Mouse (Mus musculus) heart, postnatal 4 days (tissue): ENCODE data around the gene Scgb2b27. TPM values are rescaled to one million over a fixed set of nuclear protein-coding genes. Genes with fewer than 3 reads are reported as not detected.
A peak's percentile ranks its signal among the peaks of the same experiment; 100 is the strongest.
"Not testable (repeated sequence)": the region's sequence is repeated elsewhere in the genome, so short reads cannot be mapped to it uniquely, and the experiment has no call there.

Source experiments
- DNase-seq: peaks from one replicate; pipeline ENCODE4 v3.0.0; 2021
- total RNA-seq, 2 experiments: library from RNA; stranded (reverse); gene quantifications; 2 replicates each; pipeline ENCODE4 v1.2.3; 2021

The Scgb2b27 gene
- not detected for total RNA-seq

DNA sequence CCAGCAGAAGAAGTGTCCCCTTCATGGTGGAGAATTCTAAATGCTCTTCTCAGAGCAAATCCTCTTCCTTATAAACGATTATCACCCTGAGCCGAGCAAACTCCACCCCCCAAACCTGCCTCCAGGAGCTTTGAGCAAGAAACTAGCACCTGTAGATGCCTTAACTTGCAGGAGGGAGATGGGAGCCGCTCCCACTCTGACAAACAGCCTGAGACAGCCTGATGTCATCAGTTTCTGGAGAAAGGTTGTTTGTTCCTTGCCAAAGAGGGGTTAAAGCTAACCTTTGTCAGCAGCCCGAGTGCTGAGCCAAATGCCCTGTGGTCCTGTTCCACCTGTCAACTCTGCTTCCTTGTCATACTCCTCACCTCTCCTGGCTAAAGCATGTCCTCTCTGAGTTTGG lies at the start of gene Scgb2b27:
Scgb2b27 (minus strand) TSS at position 101 of the 400 bp plus-strand sequence.
- no peak for DNase-seq

DNA sequence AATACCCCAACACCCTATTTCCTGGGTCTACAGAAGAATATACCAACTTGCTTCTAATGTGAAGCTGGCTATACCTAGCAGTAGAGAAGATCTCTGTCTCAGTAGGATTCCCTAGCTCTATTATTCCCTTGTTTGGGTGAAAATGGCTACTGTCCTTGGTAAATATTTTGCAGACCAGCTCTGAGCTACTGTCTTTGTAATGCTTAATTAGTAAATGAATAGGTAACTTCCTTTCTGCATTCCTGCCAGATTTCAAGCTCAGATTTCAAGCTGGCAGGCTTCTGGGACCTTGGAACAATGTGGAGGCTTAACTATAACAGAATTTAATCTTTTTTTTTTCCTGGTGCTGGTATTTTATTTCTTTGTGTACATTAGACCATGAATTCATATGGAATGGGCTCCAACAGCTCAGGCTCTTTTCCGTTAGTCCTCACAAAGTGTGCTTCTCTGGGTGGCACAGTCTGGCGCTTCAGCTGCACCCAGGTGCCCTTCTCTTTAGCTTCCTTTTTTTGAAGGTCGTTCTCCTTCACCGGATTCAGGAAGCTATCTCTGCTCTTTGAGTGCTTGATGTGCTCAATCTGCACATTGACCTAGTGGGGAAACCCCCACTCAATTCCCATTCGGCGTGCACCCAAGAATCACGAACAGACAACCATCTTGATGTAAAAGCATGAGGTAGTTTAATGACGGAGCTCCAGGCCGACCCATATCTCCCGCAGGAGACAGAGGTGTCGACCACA lies 22.5 kb upstream of the Scgb2b27 start:
- not testable (repeated sequence) for DNase-seq

DNA sequence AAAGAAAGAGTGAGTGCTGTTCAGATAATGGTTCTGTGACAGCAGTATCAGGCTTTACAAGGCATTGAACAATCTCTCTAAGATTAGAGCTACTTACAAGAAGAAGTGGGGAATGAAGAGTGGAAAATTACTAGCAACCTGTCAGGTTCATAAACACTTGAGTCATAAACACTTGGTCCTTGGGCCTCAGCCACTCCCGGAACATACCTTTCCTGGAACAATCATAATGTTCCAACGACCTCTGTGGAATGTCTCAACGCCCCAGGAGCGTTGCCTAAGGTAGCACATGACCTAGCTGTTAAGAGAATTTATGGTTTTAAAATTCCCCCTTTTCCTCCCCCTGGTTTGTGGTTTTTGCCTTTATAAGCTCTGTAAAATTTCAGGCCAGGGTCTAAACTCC lies 20.8 kb upstream of the Scgb2b27 start:
- not testable (repeated sequence) for DNase-seq

DNA sequence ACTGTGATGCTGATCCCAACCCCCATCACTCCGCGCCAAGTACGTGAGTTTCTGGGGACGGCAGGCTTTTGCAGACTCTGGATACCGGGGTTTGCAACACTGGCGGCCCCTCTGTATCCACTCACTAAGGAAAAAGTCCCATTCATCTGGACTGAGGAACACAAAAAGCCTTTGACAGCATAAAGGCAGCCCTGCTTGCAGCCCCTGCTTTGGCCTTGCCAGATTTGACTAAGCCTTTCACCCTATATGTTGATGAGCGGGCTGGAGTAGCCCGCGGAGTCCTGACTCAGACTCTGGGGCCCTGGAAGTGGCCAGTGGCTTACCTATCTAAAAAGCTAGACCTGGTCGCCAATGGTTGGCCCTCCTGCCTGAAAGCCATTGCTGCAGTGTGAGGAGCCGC lies 16.3 kb upstream of the Scgb2b27 start:
- no peak for DNase-seq

DNA sequence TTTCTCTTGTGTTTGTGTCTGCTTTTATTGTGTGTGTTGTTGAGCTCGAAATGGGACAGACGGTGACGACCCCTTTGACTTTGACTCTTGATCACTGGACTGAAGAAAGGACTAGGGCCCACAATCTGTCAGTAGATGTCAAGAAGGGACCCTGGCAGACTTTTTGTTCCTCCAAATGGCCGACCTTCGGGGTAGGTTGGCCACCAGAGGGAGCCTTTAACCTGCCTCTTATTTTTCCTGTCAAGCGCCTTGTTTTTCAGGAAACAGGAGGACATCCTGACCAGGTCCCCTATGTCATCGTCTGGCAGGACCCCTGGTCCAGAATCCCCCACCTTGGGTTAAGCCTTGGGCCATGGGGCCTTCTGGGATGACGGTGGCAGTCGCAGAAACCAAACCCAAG lies 13.5 kb upstream of the Scgb2b27 start:
- not testable (repeated sequence) for DNase-seq

DNA sequence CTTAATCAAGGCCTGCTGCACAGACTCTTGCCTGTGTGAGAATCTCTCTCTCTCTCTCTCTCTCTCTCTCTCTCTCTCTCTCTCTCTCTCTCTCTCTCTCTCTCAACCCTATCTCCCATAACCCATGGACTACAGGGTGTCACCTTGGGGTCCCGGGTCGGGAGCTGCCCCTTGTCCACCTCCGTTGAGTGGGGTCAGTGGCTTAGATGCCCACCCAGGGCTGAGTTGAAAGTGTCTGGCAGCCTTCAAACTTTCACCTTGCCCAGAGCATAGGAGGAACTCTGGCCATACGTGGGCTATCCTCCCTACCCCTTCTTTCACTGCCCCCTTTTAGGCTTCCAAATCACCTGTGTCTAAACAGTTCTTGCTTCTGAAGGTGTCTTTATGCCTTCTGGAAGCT lies 11.9 kb upstream of the Scgb2b27 start:
- DNase-seq: no peak

DNA sequence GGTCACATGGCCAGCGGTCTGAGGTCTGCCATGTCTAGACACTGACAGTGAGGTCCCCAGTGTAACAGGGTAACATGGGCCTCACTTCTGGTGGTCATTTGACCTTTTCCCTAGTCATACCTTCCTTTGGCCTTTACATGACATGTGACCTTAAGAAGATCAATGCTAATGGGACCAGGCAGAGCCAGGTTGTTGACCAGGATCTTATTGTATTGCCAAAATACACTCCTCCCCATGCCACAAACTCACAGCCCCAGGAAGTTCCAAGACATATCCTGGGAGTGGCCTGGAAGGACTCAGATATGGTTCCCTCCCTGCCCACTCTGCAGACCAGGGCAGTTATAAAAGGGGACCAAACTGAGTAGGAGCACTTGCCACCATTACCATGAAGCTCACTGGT lies 7.4 kb upstream of the Scgb2b27 start, which contains the start of gene Scgb1b27:
Scgb1b27 (plus strand) TSS at position 301 of the 400 bp plus-strand sequence.
- not testable (repeated sequence) for DNase-seq

DNA sequence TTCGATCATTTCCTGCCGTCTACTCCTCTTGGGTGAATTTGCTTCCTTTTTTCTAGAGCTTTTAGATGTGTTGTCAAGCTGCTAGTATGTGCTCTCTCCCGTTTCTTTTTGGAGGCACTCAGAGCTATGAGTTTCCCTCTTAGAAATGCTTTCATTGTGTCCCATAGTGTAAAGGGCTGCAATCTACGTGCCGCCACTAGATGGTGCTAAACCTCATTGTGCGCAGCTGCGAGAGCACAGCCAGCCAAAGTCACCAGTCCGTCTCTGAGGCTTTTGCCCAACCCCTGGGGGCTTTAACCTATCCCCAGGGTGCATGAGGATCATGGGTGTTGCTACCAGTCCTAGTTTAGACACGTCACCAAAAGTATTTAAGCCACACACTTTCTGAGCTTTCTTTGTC lies 31.5 kb downstream of the Scgb2b27 start:
- peak; percentile 51 for DNase-seq

Other genes with a start within 250 kb of the Scgb2b27 start
- gene Scgb2b26, start 68.9 kb downstream of the Scgb2b27 start, total RNA-seq: not detected
- gene Scgb1b27, start 7.5 kb upstream of the Scgb2b27 start, total RNA-seq: not detected
- gene Scgb1b30, start 81.5 kb upstream of the Scgb2b27 start, total RNA-seq: not detected
- 10 to 100 TPM; 32.0 to 34.8 TPM for gene Wtip, start 119.3 kb upstream of the Scgb2b27 start, total RNA-seq
- gene Uba2, start 155.7 kb upstream of the Scgb2b27 start, total RNA-seq: 10 to 100 TPM; 61.8 to 70.6 TPM
- 10 to 100 TPM; 24.7 to 25.9 TPM for gene Pdcd2l, start 182.7 kb upstream of the Scgb2b27 start, total RNA-seq
- 100 to 1,000 TPM; 621 to 625 TPM for gene Gpi1, start 216.4 kb upstream of the Scgb2b27 start, total RNA-seq
- not detected for gene Gm6096, start 237.1 kb upstream of the Scgb2b27 start, total RNA-seq